In the genomic region with DNA sequence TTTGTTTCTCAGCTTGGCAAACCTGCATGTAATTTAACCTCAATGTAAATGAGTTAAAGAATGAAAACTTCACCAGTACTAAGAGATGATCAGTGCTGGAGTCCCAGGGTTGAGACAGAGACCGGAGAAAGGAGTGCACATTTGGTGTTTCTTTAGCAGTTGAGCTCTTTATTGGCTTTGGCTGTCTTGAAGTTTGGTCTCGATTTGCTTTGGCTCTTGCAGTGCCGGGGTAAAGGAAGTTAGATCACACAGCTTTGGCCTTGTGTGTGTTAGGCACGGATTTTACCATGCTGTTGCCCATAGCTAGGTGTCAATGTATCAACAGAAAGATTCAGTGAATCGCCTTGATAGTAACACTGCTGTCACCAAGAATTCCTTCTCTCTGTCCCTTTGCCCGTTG, we compare ENCODE assay signal across 22 mouse cellular contexts.
"Had no signal": no experiment of that assay in that cellular context is flagged by ENCODE, and none has a peak within 500 bp of the region (broad histone marks: within the 10 kb centered on the region; RNA-seq: fewer than 3 reads in every experiment).

No protein-coding gene starts in this region.

- H3K27ac ChIP-seq: gastrocnemius, adult 2 months; heart, adult 2 months; heart, embryonic 13.5 days; heart, embryonic 15.5 days; hindbrain, embryonic 10.5 days; hindbrain, embryonic 12.5 days; hindbrain, embryonic 14.5 days; intestine, embryonic 15.5 days; layer of hippocampus, adult 2 months; left cerebral cortex, adult 2 months; limb, embryonic 10.5 days; limb, embryonic 12.5 days had no signal

- H3K27me3 ChIP-seq: heart, embryonic 13.5 days; heart, embryonic 15.5 days; hindbrain, embryonic 12.5 days; intestine, embryonic 15.5 days; limb, embryonic 12.5 days had no signal

- DNase-seq: gastrocnemius, adult 2 months; gastrocnemius, postnatal 10 days; gastrocnemius, postnatal 25 days; heart, adult 2 months; heart, postnatal 14 days; heart, postnatal 4 days; kidney, adult 18-20 months; kidney, adult 8-10 months; kidney, postnatal 10 days; kidney, postnatal 25 days; kidney, postnatal 4 days; liver had no signal

- H3K4me1 ChIP-seq: heart, embryonic 13.5 days; heart, embryonic 15.5 days; hindbrain, embryonic 10.5 days; hindbrain, embryonic 12.5 days; intestine, embryonic 15.5 days; limb, embryonic 10.5 days; limb, embryonic 12.5 days had no signal

- H3K4me3 ChIP-seq: gastrocnemius, adult 2 months; heart, adult 2 months; heart, embryonic 13.5 days; heart, embryonic 15.5 days; hindbrain, embryonic 10.5 days; hindbrain, embryonic 12.5 days; intestine, embryonic 15.5 days; layer of hippocampus, adult 2 months; left cerebral cortex, adult 2 months; limb, embryonic 10.5 days; limb, embryonic 12.5 days had no signal
